Mouse (Mus musculus) embryo, embryonic 9.5 days (tissue): ENCODE results near the gene Trim67.
A peak's percentile ranks its signal among the peaks of the same experiment; 100 is the strongest.
"Not testable (repeated sequence)": the region's sequence is repeated elsewhere in the genome, so short reads cannot be mapped to it uniquely, and the experiment has no call there.

ENCODE experiments used
- DNase-seq: peaks from one replicate; pipeline ENCODE4 v3.0.0-alpha.2; 2017; ENCODE audit errors: extremely low spot score

Gene Trim67

DNA sequence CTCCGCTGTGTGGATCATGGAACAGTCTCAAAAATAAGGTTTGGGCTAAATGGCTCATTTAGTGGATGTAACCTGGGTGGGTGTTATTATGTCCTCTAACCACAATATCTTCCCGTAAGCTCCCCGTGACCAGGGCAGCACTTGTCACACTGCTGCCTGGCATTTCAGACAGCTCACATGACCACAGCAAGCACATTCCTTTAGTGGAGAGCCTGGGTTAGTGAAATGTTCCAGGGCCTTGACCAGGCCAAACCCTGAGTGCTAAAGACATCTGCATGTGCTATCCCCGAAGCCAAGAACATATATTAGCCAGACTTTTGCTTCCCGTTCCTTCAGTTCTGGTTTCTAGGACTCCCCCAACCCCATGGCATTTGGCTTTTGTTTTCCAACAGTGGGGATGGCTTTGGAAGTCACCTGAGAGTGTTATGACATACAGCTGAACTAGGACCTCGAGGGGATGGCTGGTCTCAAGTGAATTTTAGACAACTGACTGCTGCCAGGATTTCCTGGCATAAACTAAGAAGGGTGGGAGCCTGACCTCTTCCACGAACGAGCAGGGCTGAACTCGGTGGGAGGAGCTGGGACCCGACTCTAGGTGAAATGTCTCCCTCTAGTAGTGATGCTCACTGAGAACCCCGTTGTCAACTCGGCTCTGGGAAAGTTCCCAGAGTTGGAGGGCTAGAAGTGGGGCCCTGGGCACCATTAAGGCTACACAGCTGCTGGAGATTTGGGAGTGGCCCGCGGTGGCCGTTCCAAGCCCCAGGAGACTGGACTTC lies 40.7 kb downstream of the Trim67 start:
- DNase-seq: no peak

DNA sequence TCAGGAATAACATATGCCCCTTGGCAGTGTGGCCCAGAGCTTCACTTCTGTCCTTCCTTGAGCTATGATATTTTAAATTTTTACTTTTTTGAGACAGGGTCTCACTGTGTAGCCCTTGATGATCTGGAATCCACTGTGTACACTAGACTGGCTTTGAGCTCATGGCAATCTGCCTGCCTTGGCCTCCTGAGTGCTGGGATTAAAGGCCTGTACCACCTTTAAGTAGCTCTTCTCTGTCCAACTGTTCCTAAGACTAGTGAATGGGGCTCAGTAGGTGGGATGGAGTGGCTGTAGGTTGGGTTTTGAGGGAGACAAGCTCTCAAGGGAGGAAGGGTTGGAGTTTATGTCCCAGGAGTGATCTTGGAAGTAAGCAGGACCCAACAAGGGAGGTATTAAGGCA lies 43.0 kb downstream of the Trim67 start:
- no peak for DNase-seq

- no peak for DNase-seq
Measured at GRCm38 (mm10) chr8:124836273-124836672, 43.4 kb downstream of the Trim67 start.

DNA sequence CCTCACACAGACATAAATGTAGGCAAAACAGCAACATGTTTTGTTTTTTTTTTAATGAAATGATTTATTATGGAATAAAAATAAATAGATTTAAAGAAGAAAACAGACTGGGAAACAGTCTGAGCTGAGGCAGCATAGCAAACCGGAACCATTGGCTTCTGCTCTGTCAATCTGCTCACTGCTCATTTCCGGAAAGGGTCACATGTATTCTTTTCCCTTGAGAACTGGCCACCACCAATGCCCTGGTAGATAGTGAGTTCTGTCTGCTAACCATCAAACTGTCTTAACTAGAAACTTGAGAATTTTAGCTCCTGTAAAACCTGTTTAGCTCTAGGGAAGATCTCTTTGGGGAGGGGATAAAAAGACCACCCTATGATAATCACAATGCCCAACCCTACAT lies 44.0 kb downstream of the Trim67 start:
- no peak for DNase-seq

DNA sequence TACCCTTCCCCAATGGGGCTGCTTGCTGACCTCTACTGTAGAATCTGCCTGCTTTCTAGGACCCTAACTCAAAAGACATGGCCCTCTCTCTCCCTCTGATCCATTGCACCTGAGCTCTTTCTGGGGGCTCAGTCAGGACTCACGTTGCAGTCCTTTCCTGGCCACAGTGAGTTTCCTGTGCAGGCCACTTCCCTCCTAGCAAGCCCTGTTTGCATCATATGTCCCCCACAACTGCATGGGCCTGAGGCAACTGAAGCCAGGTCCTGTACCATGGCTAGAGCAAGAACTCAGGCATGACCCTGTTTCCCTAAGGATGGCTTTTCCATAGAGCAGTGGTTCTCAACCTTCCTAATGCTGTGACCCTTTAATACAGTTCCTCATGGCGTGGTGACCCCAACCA lies 45.1 kb downstream of the Trim67 start:
- no peak for DNase-seq

GRCm38 (mm10) chr8:124839371-124839770 lies 46.5 kb downstream of the Trim67 start:
- no peak for DNase-seq

DNA sequence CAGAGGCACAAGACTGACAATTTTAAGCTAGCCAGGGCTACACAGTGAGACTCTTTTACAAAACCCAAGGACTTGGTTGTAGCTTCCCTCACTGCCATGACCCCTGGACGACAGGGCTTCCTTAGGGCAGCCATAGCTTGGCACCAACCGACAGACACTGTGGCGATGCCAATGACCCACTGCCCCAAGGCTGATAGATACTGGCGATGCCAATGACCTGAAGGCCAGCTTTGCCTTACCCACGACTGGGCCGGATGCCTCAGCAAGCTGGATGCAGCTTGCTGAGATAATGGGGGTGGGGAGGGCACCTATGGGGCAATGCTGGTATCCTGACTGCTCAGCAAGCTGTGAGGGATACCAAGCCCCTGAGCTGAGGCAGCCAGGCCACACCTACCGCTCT lies 48.0 kb downstream of the Trim67 start:
- no peak for DNase-seq

- no peak for DNase-seq
Measured at GRCm38 (mm10) chr8:124841775-124842174, 48.9 kb downstream of the Trim67 start.

DNA sequence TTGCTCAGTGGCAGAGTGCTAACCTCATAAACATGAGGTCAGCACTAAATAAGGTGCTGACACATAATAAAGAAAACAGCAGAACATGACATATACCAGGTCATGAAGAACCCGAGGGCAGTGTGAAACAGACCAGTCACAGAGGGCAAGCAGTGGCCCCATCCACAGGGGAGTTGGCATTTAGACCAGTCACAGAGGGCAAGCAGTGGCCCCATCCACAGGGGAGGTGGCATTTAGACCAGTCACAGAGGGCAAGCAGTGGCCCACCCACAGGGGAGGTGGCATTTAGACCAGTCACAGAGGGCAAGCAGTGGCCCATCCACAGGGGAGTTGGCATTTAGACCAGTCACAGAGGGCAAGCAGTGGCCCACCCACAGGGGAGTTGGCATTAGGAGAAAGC lies 50.0 kb downstream of the Trim67 start:
- DNase-seq: not testable (repeated sequence)

DNA sequence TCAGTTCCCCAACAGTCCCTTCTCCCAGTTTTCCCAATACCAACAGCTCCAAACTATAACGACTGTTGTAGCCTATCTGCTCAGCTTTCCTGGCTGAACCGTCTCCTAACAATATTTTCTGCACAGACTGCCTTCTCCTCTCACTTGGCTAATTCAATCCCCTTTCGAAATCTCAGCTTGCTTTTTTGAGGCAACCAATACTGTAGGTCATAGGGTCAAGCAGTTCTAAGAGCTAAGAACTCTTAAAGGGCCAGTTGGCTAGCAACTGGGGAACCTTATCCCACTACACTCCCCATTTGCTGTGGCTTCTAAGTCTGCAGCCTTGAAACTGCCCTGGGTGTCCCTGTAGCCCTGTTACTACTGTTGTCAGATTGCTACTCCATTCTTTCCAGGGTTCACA lies 52.2 kb downstream of the Trim67 start:
- DNase-seq: no peak

DNA sequence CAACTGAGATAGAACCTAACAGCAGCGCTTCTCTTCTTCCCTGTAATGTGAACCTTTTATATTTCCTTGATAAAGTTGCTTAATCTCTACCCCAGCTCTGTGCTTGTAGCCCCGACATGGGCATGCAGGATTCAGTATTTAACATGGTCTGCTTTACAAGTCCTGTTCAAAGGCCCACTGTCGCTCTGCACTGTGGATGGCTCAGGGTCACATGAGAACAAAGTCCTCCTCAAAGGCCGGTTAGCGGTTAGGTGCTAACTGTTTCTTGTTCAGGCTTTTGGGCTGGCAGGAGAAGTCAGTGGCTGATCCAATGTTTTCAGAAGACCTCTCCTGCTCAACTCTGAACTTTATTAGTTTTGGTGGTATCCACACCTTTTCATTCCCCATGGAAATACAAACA lies 52.7 kb downstream of the Trim67 start:
- DNase-seq: no peak

GRCm38 (mm10) chr8:124853511-124853910 lies 60.6 kb downstream of the Trim67 start:
- no peak for DNase-seq

- no peak for DNase-seq
Measured at GRCm38 (mm10) chr8:124859466-124859865, 66.6 kb downstream of the Trim67 start.

- DNase-seq: no peak
Measured at GRCm38 (mm10) chr8:124860188-124860587, 67.3 kb downstream of the Trim67 start.

DNA sequence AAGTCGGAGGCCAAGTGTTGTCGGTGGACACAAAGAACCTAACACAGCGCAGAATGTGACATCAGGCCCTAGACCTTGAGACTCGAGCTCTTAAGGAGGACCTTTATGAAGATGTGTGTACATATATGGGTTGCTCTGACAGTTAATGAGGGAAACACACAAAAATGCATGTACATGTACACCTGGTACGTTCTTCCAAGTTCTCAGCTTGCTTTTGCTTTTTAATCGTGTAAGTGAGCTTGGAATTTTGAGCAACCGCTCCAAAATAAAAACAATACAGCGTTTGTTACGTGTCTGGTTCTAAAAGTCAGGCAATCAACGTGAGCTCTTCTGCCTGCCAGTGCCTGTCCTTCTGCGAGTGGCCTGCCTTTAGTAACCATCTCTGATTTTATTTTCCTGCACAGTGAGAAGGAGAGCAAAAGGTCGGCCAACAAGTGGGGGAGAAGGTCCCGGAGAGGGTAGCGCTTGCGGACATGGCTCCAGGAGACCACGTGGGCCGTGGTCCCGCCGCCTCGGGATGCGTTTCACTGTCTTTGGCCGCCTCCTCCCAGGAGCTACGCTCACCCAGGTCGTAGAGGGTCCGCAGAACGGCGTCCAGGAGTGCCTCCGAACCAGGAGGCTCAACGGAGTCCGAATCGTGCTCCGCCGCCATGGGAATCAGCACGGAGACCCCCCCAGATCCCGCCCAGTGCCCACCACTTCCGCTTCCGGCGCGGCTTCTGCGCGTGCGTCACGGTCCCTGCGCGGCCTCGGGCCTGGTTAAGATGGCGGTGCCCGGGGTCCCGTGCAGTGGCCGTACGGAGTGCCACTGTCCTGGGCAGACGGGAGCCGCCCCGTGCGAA lies 69.7 kb downstream of the Trim67 start, which contains the start of the genes Gnpat and 2810004N23Rik:
Gnpat (plus strand) TSS at position 713 of the 842 bp plus-strand sequence.
2810004N23Rik (minus strand) TSS at position 800 of the 842 bp plus-strand sequence.
- DNase-seq: peak; percentile 96

DNA sequence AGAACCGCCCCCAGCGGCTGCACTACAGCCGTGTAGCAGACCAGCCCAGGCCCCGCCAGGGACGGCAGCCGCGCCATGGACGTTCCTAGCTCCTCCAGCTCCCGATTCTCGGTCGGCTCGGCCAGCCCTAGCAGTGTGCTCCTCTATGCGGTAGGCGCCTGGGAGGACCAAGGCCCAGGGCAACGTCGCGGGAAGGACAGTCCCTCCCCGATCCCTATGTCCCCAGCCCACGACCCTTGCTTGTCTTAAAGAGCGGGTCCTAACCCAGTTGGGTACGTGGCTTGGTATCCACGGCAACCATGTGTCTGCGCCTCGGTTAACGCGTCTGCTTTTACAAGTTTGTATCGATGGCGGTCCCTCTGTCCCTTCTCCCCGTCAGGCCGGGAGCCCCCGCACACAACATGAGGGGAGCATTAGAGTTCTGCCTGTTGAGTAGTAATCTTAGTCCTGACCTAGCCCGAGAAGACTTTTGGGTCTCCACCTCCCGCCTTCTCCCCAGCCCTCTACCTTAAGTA lies 70.3 kb downstream of the Trim67 start:
- no peak for DNase-seq

DNA sequence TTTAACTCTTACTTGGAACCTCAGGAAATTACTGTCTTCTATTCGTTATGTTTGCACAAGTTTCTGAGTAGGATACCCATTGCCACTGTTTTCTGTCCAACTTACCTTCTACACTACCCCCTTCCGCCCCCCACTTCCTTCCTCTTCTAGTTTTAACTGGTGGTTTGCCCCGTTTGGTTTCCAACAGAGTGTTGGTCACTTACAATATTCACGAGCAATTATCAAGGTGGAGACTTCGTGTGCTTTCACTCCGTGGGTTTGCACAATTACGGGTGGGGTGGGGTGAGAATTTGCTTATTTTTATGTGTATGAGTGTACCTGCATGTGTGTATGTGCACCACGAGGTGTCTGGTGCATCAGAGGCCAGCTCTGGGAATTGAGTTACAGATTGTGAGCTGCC lies 70.8 kb downstream of the Trim67 start:
- DNase-seq: peak; percentile 36

DNA sequence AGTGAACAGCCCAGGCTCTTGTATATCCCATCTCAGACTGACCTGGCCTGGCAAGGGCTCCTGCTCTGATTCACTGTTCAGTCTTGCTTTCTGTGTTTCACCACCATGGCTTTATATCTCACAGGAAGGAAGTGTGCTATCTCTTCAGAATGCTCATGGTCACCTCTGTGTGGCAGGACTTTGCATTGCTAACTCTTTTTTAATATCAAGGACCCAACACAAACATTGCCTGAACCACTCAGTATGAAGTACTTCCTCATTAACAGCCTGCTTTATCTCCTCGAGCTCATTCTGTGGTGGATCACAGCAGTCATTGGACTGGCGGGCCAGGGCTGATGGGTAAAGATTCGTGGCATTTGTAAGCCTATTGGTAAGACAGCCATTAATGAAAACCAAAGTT lies 73.8 kb downstream of the Trim67 start:
- no peak for DNase-seq

DNA sequence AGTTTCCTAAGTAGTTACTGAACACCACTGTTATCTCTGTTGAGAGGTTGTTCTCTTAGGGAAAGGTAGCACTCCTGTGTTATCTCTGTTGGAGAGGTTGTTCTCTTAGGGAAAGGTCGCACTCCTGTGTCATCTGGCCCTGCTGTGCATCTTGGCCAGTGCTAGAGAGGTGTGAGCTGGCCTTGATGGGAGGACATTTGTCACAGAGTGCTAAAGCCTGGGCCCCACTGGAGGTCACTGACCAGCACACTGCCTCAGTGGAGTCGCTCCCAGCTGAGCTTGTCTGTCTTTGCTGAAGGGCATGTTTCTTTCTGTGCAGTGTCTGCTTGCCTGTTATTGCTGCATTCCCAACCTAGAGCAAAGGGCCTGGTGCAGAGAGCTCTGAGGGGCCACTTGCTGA lies 74.2 kb downstream of the Trim67 start:
- DNase-seq: no peak

- DNase-seq: no peak
Measured at GRCm38 (mm10) chr8:124869708-124870107, 76.8 kb downstream of the Trim67 start.

DNA sequence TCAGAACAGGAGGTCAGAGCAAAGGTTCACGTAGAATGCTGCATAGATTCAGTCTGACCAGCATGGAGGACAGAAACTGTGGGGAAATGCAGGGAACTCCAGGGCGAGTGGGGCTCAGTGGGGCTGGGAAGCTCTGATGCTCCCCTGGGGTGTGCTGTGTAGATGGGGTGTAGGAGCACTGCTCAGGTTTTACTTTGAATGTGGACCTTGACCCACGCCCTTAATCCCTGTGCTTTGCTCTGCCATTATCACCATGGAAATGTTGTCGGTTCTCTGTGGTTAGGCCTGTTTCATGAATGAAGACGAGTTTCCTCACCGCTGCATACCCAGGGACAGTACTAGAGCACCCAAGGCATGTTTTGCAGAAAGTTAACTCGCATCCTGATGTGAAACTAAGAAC lies 78.6 kb downstream of the Trim67 start:
- DNase-seq: no peak

DNA sequence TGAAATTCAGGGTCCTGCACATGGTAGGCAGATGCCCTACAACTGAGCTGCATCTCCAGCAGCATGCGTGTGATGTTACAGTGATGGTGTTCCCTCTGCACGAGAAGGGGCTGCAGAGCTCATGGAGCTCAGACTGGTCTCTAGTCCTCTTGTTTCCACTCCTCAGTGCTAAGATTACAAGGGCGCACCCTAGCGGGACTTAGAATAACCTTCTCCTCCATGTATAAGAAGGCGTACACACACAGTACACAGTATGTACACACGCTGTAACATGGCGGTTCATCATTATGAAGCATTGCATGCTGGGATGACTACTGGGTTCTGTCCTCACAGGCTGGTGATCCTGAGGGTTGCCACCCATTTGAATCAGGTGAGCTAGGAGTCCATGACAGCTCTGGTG lies 79.2 kb downstream of the Trim67 start:
- DNase-seq: no peak

DNA sequence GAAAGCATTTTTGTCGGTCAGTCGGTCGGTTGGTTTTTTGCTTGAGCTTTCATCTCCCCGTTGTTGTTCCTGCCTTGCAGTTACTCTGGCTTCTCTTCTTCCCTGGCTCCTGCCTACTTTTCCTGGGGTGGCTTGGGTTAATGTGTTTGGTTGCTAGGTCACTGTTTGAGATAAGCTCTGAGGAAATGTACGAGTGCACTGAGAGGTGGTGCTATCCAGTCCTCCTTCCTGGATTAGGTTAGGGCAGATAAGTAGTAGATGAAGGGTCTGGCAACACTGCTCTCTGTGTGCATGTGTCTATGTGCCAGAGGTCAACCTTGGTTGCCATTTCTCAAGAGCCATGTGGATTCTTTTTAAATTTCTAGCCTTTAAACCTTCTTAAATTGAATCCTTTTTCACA lies 79.8 kb downstream of the Trim67 start:
- no peak for DNase-seq
